Mouse (Mus musculus) urinary bladder, postnatal 14 days (tissue): ENCODE measurements around the gene Cdipt.

Source experiments
- DNase-seq: peaks from one replicate; pipeline ENCODE4 v3.0.0; 2021; ENCODE audit warnings: low spot score

Gene Cdipt

DNA sequence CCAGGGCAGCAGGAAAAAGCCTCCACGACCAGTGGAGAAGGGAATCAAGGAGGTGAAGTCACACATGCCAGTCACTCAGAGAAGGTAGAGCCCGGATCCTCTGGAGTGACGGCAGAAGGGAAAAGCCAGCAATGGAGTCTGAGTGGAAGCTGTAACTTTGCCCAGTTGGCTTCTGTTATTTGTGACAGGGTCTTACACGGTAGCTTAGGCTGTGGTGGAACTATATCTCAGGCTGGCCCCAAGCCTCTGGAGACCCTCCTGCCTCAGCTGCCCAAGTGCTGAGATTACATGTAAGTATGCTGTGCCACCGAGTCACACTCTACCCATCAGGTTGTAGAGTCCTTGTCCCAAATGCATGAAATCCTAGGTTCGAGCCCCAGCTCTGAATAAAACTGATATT is 37.7 kb downstream of the Cdipt start:
- no peak for DNase-seq

GRCm38 (mm10) chr7:127014320-127014719 is 38.6 kb downstream of the Cdipt start, which contains the start of gene Mvp:
TSS of gene Mvp (minus strand) at chr7:127014621.
- peak; percentile 71 for DNase-seq

DNA sequence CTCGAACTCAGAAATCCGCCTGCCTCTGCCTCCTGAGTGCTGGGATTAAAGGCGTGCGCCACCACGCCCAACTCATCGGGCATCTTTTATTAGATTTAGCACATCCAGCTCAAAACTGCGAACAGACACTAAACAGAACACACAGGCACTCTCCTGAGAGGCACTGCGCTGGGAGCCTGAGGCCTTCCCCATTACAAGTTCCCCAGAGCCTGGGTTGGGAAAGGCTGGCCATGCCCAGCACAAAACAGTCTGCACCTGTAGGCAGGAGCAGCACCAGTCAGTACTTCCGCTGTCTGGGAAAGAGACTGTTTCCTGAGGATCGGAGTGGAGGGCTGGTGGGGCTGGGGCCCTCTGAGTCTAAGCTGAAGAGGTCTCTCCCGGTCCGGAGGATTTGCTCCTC is 39.3 kb downstream of the Cdipt start:
- no peak for DNase-seq

DNA sequence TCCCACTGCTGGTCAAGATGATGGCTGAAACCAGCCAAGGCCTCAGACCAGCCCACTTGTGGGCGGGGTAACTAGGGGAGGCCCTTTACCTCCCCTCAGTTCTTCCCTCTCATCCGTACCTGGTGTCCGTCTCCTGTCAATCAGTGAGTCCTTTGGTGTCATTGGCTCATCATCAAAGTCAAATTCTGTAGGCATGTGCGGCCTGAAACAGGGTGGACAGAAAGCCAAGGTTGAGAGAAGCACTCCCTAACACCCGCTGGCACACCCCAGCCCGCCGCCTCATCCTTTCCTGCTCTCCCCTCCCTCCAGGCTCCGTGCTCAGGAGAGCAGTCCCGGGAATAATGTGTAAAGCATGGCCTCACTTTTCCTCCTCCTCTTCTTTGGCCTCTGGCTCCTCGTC is 40.4 kb downstream of the Cdipt start:
- DNase-seq, result peak; percentile 55

GRCm38 (mm10) chr7:127016481-127016485 is 40.6 kb downstream of the Cdipt start, which contains the start of gene Pagr1b:
TSS of gene Pagr1b (minus strand) at chr7:127016484.
- DNase-seq, result no peak

DNA sequence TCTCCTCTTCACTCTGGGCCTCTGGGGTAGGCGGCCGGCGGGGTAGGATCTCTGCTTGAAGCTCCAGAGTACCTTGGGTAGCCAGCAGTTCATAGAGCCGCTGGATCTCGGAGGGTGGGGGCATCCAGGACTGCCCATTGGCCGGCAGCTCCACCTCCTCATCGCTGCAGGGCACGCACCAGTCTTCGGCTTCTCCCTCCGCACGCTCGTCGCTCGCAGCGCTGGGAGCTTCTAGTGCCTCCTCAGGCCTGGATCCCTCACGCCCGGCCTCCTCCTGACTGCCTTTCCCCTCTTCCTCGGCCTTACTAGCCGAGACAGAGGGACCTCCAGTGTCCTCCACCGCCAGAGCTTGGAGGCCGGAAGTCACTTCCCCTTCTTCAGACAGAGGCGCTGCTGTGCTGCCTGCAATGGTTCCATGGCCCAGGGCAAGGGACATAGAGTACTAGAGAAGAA is 40.8 kb downstream of the Cdipt start:
- DNase-seq, result peak; percentile 65

GRCm38 (mm10) chr7:127016971-127017949 is 41.5 kb downstream of the Cdipt start, which contains the start of gene Pagr1a:
TSS of gene Pagr1a (minus strand) at chr7:127017352.
- peak; percentile 97 for DNase-seq

DNA sequence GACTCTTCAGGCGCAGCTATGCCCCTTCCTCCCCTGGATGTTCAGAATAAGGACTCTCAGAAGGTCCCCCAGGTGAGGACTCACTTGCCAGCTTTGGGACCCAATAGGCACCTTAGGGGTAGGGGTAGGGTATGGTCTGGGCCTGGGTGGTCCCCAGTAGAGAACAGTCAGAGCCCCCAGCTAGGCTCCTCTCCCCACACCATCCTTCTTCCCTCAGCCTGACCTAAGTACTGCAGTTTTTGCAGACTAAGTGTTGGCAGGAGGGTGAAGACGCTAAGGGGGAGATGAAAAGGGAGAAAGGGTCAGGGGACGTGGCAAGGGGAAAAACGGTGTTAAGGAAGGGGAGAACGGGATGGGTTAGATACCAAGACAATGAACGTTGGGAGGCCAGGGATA is 42.2 kb downstream of the Cdipt start:
- no peak for DNase-seq

DNA sequence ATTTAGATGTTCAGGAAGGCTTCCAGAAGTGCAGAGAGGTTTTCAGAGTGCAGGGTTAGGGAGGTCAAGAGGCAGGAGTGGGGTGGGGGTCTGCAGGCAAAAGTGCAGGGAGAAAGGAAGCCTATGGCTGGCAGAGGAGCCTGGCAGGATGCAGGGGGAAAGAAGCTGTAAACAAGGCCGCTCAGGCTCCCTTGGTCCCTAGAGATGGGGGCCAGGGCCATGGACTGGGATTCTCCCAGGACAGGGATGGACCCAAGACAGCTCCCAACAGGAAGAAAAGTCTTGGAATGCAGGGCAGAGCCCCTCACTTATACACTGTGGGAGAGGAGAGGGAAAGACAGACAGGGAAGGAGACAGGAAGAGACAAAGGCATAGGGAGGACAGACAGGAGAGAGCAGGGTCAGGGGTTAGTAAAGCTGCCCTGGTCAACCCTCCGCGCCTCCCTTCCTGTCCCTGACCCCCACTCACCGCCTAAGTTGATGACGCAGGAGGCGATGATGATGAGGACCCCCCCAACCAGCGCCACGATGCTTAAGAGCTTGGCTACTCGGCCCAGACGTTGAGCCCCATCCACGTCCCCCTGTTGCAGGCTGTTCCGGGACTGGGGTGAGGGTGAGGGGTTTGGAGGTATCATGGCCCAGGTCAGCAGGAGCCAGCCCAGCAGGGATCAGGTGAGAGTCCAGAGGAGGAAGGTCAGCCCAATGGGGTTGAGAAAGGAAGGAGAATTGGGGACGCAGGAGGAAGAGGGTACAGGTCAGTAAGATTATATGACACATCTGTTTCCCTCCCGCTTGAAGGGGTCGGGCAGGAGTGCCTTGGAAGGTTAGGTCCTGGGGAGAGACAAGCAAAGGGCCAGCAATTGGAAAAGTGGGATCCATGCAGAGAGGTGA is 42.9 kb downstream of the Cdipt start:
- DNase-seq, result no peak

DNA sequence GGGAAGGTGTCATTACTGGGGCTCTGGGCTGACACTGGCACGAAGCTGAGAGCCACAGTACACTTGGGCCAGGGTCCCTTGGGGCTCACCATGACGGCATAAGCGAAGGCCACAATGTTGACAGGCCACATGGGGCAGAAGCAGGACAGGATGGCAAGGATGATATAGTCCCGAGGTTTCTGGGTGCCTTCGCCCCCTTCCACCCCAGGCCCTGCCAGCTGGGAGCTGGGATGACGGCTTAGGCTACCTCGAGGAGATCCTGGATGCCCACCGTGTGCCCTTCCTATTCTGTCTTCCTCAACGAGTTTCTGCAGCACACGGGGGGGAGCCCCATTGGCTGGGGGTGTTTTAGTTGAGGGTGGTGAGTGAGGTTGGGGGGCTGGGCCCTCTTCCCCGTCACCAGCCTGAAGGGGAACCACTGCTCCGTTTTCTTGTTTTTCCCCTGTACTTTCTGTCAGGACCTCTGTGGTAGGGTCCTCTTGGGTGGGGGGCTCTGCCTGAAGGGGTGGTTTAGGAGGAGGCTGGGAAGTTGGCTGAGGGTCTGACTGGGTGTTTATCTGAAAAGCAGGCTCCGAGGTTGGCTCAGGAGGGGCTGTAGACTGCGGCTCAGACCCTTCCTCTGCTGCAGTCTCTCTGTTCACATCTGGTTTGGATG is 43.7 kb downstream of the Cdipt start:
- DNase-seq, result no peak

GRCm38 (mm10) chr7:127020031-127020430 is 44.3 kb downstream of the Cdipt start:
- DNase-seq, result no peak

- DNase-seq, result no peak
Measured at GRCm38 (mm10) chr7:127020491-127020890, 44.8 kb downstream of the Cdipt start.

DNA sequence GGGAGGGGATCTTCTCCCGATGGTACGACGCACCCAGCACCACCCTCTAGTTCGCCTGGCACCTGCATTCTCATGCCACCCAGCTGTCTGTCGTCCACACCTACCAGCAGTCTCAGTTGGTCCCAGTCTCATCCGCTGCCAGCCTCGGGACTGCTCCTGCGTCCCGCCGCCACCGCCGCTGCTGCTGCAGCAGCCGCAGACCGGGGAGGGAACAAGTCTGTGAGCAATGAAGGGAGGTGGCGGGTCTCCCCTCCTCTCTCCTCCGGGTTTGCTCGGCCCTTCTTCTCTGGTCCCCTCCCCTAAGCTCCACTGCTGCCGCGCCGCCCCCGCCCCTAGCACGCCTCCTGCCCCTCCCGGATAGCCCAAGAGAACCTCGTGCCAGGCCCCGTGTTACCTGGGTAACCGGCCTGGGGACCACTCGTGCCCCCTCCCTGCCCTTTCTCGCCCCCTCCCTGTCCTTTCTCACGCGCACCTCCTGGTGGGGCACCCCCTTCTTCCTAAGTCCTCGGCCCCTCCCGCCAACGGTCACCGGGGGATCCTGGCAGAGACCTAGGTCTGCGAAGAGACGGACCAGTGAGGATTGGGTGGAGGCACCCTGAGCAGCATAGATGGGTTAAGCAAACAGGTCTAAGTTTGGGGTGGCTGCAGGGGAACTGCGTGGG is 45.3 kb downstream of the Cdipt start, which contains the start of the genes Gm42742 and Prrt2:
Gene Gm42742, minus strand, starts transcription at position 197 of the 662 bp plus-strand sequence.
Gene Prrt2, minus strand, starts transcription at position 311 of the 662 bp plus-strand sequence.
- peak; percentile 58 for DNase-seq

DNA sequence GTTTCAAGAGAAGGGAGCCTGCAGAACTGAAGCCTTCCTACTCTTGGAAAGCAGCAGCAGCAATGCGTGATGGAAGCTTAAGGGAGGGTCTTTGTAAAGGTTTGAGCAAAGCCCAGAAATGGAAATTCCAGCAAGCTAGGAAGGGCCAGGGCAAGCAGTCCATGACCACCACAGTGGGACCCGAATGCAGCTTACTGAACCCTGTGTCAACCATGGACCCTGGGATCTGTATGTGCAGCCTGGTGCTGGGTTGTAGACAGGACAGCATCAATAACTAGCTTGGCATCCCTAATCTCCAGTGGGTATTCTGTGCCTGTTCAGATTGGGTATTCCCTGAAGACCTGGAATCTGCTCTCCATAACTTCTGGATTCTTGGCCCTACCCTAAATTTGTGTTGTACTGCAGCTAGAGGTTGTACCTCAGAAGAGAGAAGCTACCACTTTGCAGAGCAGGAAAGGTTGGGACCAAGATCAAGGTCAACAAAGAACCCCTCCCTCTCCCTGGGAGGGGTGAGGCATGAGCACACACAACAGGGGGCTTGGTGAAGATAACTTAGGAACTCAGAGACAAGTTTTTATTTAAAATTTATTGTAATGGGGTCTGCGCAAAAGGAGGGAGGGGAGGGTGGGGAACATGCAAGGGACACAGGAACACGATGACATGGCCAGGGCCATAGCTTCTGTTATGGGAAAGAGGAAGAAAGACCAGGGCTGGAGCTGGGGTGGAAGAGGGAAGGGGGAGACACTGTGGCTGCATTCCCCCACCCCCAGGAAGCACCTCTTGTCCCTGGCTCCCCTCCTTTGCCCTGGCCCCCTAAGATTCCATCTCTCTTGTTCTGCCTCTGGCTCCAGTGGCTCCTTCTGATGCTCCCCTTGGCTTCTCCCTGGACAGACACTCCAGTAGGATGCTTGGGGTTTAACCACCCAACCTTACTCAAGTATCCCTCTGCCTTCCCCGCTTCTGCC is 46.1 kb downstream of the Cdipt start:
- DNase-seq, result no peak

DNA sequence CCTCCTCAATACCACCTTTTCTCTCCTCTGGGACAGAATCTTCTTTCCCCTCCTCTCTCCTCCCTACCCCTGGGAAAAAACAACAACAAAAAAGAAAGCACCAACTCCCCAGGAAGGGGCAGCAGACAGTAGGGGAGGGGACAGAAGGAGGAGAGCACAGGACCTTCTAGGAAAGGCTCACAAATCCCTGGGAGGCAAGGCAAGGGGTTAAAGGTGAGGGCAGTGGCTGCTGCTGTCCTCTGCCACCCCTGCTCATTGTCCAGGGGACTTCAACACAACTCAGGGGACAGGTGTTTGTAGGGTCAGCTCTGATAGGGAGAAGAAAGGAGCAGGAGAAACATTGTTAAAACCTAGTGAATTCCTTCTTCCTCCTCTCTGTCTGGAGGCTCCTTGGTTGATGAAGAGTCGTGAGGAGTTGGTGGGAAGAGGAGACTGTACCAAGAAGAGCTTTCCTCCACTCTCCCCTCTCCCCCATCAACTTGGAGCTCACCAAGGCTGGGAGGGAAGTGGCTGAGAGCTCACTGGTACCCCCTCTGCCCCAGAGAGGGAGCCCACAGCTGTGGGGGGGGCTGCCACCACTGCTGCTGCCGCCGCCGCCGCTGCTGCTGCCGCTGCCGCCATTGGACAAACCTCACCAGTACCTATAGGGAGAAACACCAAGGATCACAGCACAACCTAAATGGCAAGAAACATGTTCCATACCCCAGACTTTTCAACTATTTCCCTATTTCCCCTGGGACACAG is 47.0 kb downstream of the Cdipt start:
- DNase-seq, result no peak

GRCm38 (mm10) chr7:127023272-127023691 is 47.6 kb downstream of the Cdipt start:
- no peak for DNase-seq

GRCm38 (mm10) chr7:127023896-127024690 is 48.4 kb downstream of the Cdipt start:
- no peak for DNase-seq

GRCm38 (mm10) chr7:127024755-127025555 is 49.2 kb downstream of the Cdipt start:
- DNase-seq, result peak; percentile 76
